Mouse (Mus musculus): Measurements from ENCODE around the gene Ube2n. TPM values are rescaled to one million over a fixed set of nuclear protein-coding genes. Genes with fewer than 3 reads are reported as not detected.

The Ube2n gene
- polyA plus RNA-seq, 1 experiment = 301 TPM

DNA sequence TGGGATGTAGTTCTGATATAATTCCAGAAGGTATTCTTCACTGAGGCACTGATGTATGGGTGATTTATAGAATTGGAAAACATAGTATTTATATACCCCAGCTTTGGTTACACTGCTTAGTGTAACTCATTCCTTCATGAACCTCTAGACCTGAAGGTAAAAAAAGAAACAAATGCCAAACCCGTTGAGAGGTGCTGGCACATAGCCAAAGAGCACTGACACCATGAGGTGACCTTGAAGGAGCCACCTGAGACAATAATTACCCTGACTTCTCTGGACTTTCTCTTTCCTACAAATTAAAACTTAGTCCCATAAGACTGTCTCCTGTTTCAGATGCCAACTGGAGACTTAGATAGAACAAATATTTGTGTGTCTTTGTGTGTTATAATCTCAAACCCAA, 10.6 kb upstream of the Ube2n start:
- Histone ChIP-seq H3K9me3 (replicated peaks; ENCODE audit: control insufficient read depth, insufficient read depth, low read length, poor library complexity, severe bottlenecking) (no peaks in the 10 kb centered on the region), H3K36me3 (ENCODE audit: control insufficient read depth, insufficient read depth, low read length, poor library complexity, severe bottlenecking) (no peaks in the 10 kb centered on the region; the same call in 1 of the 2 replicates), H3K27me3 (ENCODE audit: control insufficient read depth, insufficient read depth, low read length, poor library complexity, severe bottlenecking) (no peaks in the 10 kb centered on the region), H3K27ac (ENCODE audit: insufficient read depth, low read length) (no peak overlapping the region), H3K4me3 (ENCODE audit: low read depth, low read length) (no peak overlapping the region), H3K4me1 (ENCODE audit: control insufficient read depth, insufficient read depth, low read length) (no peaks in the 10 kb centered on the region), H3K9ac (ENCODE audit: low read depth, poor library complexity, severe bottlenecking) (no peak overlapping the region)
- TF ChIP-seq EP300 (IDR thresholded peaks at IDR 0.05; ENCODE audit: insufficient read depth, low read depth, low read length) (no peak), POLR2A (IDR thresholded peaks at IDR 0.05; ENCODE audit: insufficient read depth, low read length) (no peak), CTCF (IDR thresholded peaks at IDR 0.05; ENCODE audit: low read depth, low read length) (no peak)

GRCm38 (mm10) chr10:95508126-95508525, 6.8 kb upstream of the Ube2n start:
- Histone ChIP-seq H3K36me3 (ENCODE audit: control insufficient read depth, insufficient read depth, low read length, poor library complexity, severe bottlenecking) (no peaks in the 10 kb centered on the region), H3K27me3 (ENCODE audit: control insufficient read depth, insufficient read depth, low read length, poor library complexity, severe bottlenecking) (no peaks in the 10 kb centered on the region), H3K4me3 (ENCODE audit: low read depth, low read length) (0 out of 2 replicates have a peak overlapping the region, but pooled peaks have one; percentile 20), H3K9ac (ENCODE audit: low read depth, poor library complexity, severe bottlenecking) (peak overlapping the region; percentile 2; the same call in 1 of the 2 replicates), H3K27ac (ENCODE audit: insufficient read depth, low read length) (no peak overlapping the region), H3K4me1 (ENCODE audit: control insufficient read depth, insufficient read depth, low read length) (peaks cover 2% of the 10 kb centered on the region), H3K9me3 (replicated peaks; ENCODE audit: control insufficient read depth, insufficient read depth, low read length, poor library complexity, severe bottlenecking) (no peaks in the 10 kb centered on the region)
- TF ChIP-seq EP300 (IDR thresholded peaks at IDR 0.05; ENCODE audit: insufficient read depth, low read depth, low read length) = no peak
- no peak for TF ChIP-seq CTCF (IDR thresholded peaks at IDR 0.05; ENCODE audit: low read depth, low read length)
- TF ChIP-seq POLR2A (IDR thresholded peaks at IDR 0.05; ENCODE audit: insufficient read depth, low read length) = no peak

GRCm38 (mm10) chr10:95508793-95509192, 6.2 kb upstream of the Ube2n start:
- H3K27me3 ChIP-seq (ENCODE audit: control insufficient read depth, insufficient read depth, low read length, poor library complexity, severe bottlenecking) = no peaks in the 10 kb centered on the region
- no peak for TF ChIP-seq POLR2A (IDR thresholded peaks at IDR 0.05; ENCODE audit: insufficient read depth, low read length)
- no peak for TF ChIP-seq CTCF (IDR thresholded peaks at IDR 0.05; ENCODE audit: low read depth, low read length)
- no peak for TF ChIP-seq EP300 (IDR thresholded peaks at IDR 0.05; ENCODE audit: insufficient read depth, low read depth, low read length)
- no peak overlapping the region for H3K4me3 ChIP-seq (ENCODE audit: low read depth, low read length)
- no peaks in the 10 kb centered on the region for H3K9me3 ChIP-seq (replicated peaks; ENCODE audit: control insufficient read depth, insufficient read depth, low read length, poor library complexity, severe bottlenecking)
- H3K9ac ChIP-seq (ENCODE audit: low read depth, poor library complexity, severe bottlenecking) = no peak overlapping the region; the same call in 1 of the 2 replicates
- peaks cover 3% of the 10 kb centered on the region for H3K4me1 ChIP-seq (ENCODE audit: control insufficient read depth, insufficient read depth, low read length)
- H3K27ac ChIP-seq (ENCODE audit: insufficient read depth, low read length) = no peak overlapping the region
- no peaks in the 10 kb centered on the region for H3K36me3 ChIP-seq (ENCODE audit: control insufficient read depth, insufficient read depth, low read length, poor library complexity, severe bottlenecking)

DNA sequence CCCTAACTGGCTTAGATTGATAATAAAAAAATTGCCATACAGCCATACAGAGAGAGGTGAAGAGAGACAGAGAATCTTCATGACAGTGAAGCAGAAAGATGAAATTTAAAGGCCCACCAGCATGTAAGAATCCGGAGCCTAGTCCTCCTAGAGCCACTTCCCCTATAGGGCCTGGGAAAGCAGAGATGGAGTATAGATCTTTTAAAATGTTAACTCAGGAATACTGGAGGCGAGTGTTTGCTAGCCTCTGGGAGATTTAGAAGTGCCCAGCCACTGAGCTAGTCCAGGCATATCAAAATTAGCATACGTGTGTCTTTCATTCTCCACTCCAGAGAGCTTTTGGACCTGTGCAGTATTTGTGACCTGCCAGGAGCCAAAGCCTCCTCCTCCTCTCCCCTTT, 5.7 kb upstream of the Ube2n start:
- Histone ChIP-seq H3K4me1 (ENCODE audit: control insufficient read depth, insufficient read depth, low read length) (peaks cover 3% of the 10 kb centered on the region), H3K27ac (ENCODE audit: insufficient read depth, low read length) (no peak overlapping the region), H3K36me3 (ENCODE audit: control insufficient read depth, insufficient read depth, low read length, poor library complexity, severe bottlenecking) (no peaks in the 10 kb centered on the region), H3K4me3 (ENCODE audit: low read depth, low read length) (no peak overlapping the region), H3K9ac (ENCODE audit: low read depth, poor library complexity, severe bottlenecking) (no peak overlapping the region; the same call in 1 of the 2 replicates), H3K27me3 (ENCODE audit: control insufficient read depth, insufficient read depth, low read length, poor library complexity, severe bottlenecking) (no peaks in the 10 kb centered on the region), H3K9me3 (replicated peaks; ENCODE audit: control insufficient read depth, insufficient read depth, low read length, poor library complexity, severe bottlenecking) (no peaks in the 10 kb centered on the region)
- TF ChIP-seq CTCF (IDR thresholded peaks at IDR 0.05; ENCODE audit: low read depth, low read length) (no peak), EP300 (IDR thresholded peaks at IDR 0.05; ENCODE audit: insufficient read depth, low read depth, low read length) (no peak), POLR2A (IDR thresholded peaks at IDR 0.05; ENCODE audit: insufficient read depth, low read length) (no peak)

DNA sequence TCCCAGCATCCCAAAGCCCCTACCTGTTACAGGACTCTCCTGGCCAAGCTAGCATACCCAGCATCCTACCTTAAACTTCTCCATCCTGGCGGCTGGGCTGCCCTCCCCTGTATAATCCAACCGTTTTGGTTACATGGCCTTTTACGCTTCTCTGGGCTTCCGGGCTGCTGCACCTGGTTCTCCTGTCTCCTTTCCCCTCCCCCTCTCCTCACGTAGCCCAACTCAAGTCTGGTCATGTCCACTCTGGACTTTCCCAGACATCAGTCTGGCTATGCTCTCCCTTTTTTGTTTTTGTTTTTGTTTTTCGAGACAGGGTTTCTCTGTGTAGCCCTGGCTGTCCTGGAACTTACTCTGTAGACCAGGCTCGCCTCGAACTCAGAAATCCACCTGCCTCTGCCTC, 2.3 kb upstream of the Ube2n start:
- Histone ChIP-seq H3K4me3 (ENCODE audit: low read depth, low read length) (peak overlapping the region; percentile 47), H3K9ac (ENCODE audit: low read depth, poor library complexity, severe bottlenecking) (peak overlapping the region; percentile 82), H3K36me3 (ENCODE audit: control insufficient read depth, insufficient read depth, low read length, poor library complexity, severe bottlenecking) (no peaks in the 10 kb centered on the region), H3K27ac (ENCODE audit: insufficient read depth, low read length) (peak overlapping the region; percentile 95), H3K9me3 (replicated peaks; ENCODE audit: control insufficient read depth, insufficient read depth, low read length, poor library complexity, severe bottlenecking) (no peaks in the 10 kb centered on the region), H3K27me3 (ENCODE audit: control insufficient read depth, insufficient read depth, low read length, poor library complexity, severe bottlenecking) (no peaks in the 10 kb centered on the region), H3K4me1 (ENCODE audit: control insufficient read depth, insufficient read depth, low read length) (peaks cover 3% of the 10 kb centered on the region)
- TF ChIP-seq EP300 (IDR thresholded peaks at IDR 0.05; ENCODE audit: insufficient read depth, low read depth, low read length) (peak; percentile 76; the same call in 1 of the 2 replicates), POLR2A (IDR thresholded peaks at IDR 0.05; ENCODE audit: insufficient read depth, low read length) (no peak)

DNA sequence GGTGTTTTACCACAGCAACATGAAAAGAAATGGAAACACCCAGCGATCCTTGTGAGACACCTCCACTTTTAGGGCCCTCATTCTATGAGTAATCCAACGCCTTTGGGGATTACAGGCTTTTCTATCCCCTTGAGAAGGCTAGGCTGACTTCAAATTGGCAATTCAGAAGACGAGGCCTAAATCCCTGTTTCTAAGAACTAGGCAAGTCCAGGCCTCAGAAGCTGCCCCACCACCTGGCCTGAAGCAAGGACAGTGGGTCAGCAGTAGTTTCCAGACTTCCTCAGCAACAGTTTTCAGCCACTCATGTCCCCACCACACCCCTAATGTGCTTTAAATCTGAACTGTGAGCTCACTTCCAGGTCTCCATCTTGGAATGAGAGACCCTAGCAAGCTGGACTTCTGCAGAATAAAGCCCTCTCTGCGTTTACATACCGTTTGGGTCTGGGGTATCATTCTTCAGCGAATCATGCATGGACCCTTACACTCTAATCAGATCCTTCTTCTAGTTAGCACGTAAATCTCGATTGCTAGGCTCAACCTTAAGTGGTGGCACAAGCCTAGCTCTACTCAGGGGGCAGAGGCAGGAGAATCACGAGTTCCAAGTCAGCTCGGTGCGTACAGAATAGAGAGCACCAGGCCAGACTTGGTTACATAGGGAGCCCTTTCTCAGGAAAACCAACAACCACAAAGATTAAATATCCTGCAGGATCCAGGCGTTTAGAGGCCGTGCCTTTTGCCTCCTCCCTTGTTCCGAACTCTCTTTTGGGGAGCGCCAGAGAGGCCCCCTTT, 983 bp upstream of the Ube2n start:
- Histone ChIP-seq H3K9ac (ENCODE audit: low read depth, poor library complexity, severe bottlenecking) (peak overlapping the region; percentile 82), H3K36me3 (ENCODE audit: control insufficient read depth, insufficient read depth, low read length, poor library complexity, severe bottlenecking) (no peaks in the 10 kb centered on the region; the same call in 1 of the 2 replicates), H3K4me1 (ENCODE audit: control insufficient read depth, insufficient read depth, low read length) (peaks cover 3% of the 10 kb centered on the region), H3K4me3 (ENCODE audit: low read depth, low read length) (peak overlapping the region; percentile 76), H3K27me3 (ENCODE audit: control insufficient read depth, insufficient read depth, low read length, poor library complexity, severe bottlenecking) (no peaks in the 10 kb centered on the region), H3K27ac (ENCODE audit: insufficient read depth, low read length) (peak overlapping the region; percentile 88), H3K9me3 (replicated peaks; ENCODE audit: control insufficient read depth, insufficient read depth, low read length, poor library complexity, severe bottlenecking) (no peaks in the 10 kb centered on the region)
- no peak for TF ChIP-seq CTCF (IDR thresholded peaks at IDR 0.05; ENCODE audit: low read depth, low read length)
- no peak for TF ChIP-seq POLR2A (IDR thresholded peaks at IDR 0.05; ENCODE audit: insufficient read depth, low read length)
- no peak for TF ChIP-seq EP300 (IDR thresholded peaks at IDR 0.05; ENCODE audit: insufficient read depth, low read depth, low read length)

All from ES-Bruce4 (cell line).